Mouse (Mus musculus) lung, embryonic 15.5 days (tissue): ENCODE data around the gene Klhl9. TPM values are rescaled to one million over a fixed set of nuclear protein-coding genes. Genes with fewer than 3 reads are reported as not detected.

Source experiments
- ATAC-seq: fragments of 200-750 bp; cut with Nextera tagmentation; 2 replicates; pipeline ENCODE4 v1.8.0; 2017; ENCODE audit warnings: moderate number of reproducible peaks, borderline replicate concordance; ENCODE audit not compliant: low FRiP score, low TSS enrichment; ENCODE audit errors: extremely low read depth
- H3K27ac ChIP-seq: fragments of 300-500 bp; sonication (generic); 2 replicates; pipeline ENCODE4 v1.5.1; 2015; ENCODE audit warnings: moderate library complexity, mild to moderate bottlenecking, inconsistent platforms
- H3K27me3 ChIP-seq: fragments of 300-500 bp; sonication (generic); 2 replicates; pipeline ENCODE4 v1.6.1; 2015; ENCODE audit warnings: inconsistent platforms
- H3K36me3 ChIP-seq: fragments of 300-500 bp; sonication (generic); 2 replicates; pipeline ENCODE4 v1.6.1; 2015; ENCODE audit warnings: inconsistent platforms
- H3K4me1 ChIP-seq: fragments of 300-500 bp; sonication (generic); 2 replicates; pipeline ENCODE4 v1.6.1; 2015; ENCODE audit warnings: inconsistent platforms
- H3K4me2 ChIP-seq: fragments of 300-500 bp; sonication (generic); 2 replicates; pipeline ENCODE4 v1.6.1; 2015; ENCODE audit warnings: inconsistent platforms, mild to moderate bottlenecking, moderate library complexity
- H3K4me3 ChIP-seq: fragments of 300-500 bp; sonication (generic); 2 replicates; pipeline ENCODE4 v1.5.1; 2015; ENCODE audit warnings: mild to moderate bottlenecking, inconsistent platforms
- H3K9ac ChIP-seq: fragments of 300-500 bp; sonication (generic); 2 replicates; pipeline ENCODE4 v1.6.1; 2015; ENCODE audit warnings: inconsistent platforms
- H3K9me3 ChIP-seq: fragments of 300-500 bp; sonication (generic); 2 replicates; pipeline ENCODE4 v1.6.1; 2016; ENCODE audit warnings: inconsistent platforms
- WGBS: fragments of 180-500 bp; shearing (Covaris S2); methylation state at CpG from one replicate; pipeline ENCODE4 v1.1.7; 2015; 5-methylcytosine and 5-hydroxymethylcytosine counted together
- polyA plus RNA-seq: library from polyadenylated mRNA; unstranded; fragments of >200 nt; fragmentation: Nextera tagmentation; extraction: Ambion mirVana; gene quantifications from 2 replicates; pipeline ENCODE4 v1.2.1, GENCODE M21; 2015

The Klhl9 gene
- polyA plus RNA-seq, 1 experiment from 2014 or later = 96.3 TPM

GRCm38 (mm10) chr4:88744207-88744606 lies 21.9 kb upstream of the Klhl9 start:
- 69% methylated on average over 3 of the region's 3 CpGs for WGBS
- no peak for ATAC-seq
- no peaks in the 10 kb centered on the region for H3K27me3 ChIP-seq
- no peak overlapping the region for H3K27ac ChIP-seq
- no peak overlapping the region for H3K4me3 ChIP-seq
- H3K36me3 ChIP-seq = no peaks in the 10 kb centered on the region
- peaks cover 15% of the 10 kb centered on the region for H3K4me1 ChIP-seq
- no peak overlapping the region for H3K9ac ChIP-seq
- H3K4me2 ChIP-seq = no peak overlapping the region
- H3K9me3 ChIP-seq = no peaks in the 10 kb centered on the region

- 47% methylated on average over 7 of the region's 7 CpGs for WGBS
- H3K27ac ChIP-seq = no peak overlapping the region; the same call in 1 of the 2 replicates
- H3K4me1 ChIP-seq = peaks cover 15% of the 10 kb centered on the region
- ATAC-seq = no peak
- H3K36me3 ChIP-seq = no peaks in the 10 kb centered on the region
- H3K27me3 ChIP-seq = no peaks in the 10 kb centered on the region
- H3K4me2 ChIP-seq = no peak overlapping the region
- H3K9me3 ChIP-seq = no peaks in the 10 kb centered on the region
- H3K9ac ChIP-seq = no peak overlapping the region
- no peak overlapping the region for H3K4me3 ChIP-seq
Measured at GRCm38 (mm10) chr4:88742771-88743371, 20.6 kb upstream of the Klhl9 start.

DNA sequence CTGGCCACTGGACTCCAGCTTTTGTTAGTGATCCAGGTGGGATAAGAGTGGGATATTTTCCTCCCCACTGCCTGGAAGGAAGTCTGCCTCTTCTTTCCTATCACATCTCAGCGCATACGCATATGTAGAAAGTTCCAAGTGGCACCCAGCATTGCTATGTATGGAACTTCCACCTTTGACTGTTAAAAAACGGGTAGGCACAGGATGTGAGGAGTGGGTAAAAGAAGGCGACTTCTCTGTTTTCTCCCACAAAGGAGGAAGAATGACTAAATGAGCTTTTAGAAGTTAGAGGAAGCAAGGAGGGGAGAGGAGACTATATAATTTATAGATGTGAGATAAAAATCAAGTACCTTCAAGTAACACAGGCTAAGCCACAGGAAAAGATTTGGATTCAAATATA lies 19.2 kb upstream of the Klhl9 start:
- Histone ChIP-seq H3K4me3 (no peak overlapping the region), H3K4me1 (peaks cover 15% of the 10 kb centered on the region), H3K27ac (no peak overlapping the region), H3K9me3 (no peaks in the 10 kb centered on the region), H3K36me3 (no peaks in the 10 kb centered on the region), H3K4me2 (no peak overlapping the region), H3K9ac (no peak overlapping the region), H3K27me3 (no peaks in the 10 kb centered on the region)
- no peak for ATAC-seq
- 83% methylated on average over 4 of the region's 4 CpGs for WGBS

GRCm38 (mm10) chr4:88739036-88739435 lies 16.8 kb upstream of the Klhl9 start:
- no peaks in the 10 kb centered on the region for H3K9me3 ChIP-seq
- H3K4me2 ChIP-seq = no peak overlapping the region
- H3K27me3 ChIP-seq = no peaks in the 10 kb centered on the region
- no peak overlapping the region for H3K27ac ChIP-seq
- peaks cover 12% of the 10 kb centered on the region for H3K4me1 ChIP-seq
- H3K4me3 ChIP-seq = no peak overlapping the region
- no peak overlapping the region for H3K9ac ChIP-seq
- 81% methylated on average over 6 of the region's 6 CpGs for WGBS
- no peak for ATAC-seq
- H3K36me3 ChIP-seq = no peaks in the 10 kb centered on the region

DNA sequence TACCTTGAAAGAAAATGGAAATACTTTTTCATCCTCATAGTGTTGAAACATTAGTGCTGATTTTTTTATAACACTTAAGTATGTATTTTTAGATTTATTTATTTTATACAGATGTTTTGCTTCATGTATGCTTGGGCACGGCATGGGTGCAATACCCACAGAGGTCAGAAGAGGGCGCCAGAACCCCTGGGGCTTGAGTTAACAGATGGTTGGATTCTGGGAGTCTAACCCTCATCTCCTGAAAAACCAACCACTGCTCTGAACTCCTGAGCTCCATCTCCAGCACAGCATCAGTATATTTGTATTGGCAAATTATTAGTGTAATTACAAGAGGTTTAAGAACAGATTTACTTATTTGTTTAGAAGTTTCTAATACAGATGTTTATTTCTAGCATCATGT lies 16.2 kb upstream of the Klhl9 start:
- no peak overlapping the region for H3K4me2 ChIP-seq
- H3K27me3 ChIP-seq = no peaks in the 10 kb centered on the region
- ATAC-seq = no peak
- H3K4me3 ChIP-seq = no peak overlapping the region
- H3K36me3 ChIP-seq = no peaks in the 10 kb centered on the region
- 5% methylated on average over 2 of the region's 2 CpGs for WGBS
- no peak overlapping the region for H3K27ac ChIP-seq
- peaks cover 9% of the 10 kb centered on the region for H3K4me1 ChIP-seq
- H3K9me3 ChIP-seq = no peaks in the 10 kb centered on the region
- H3K9ac ChIP-seq = no peak overlapping the region

- Histone ChIP-seq H3K9me3 (no peaks in the 10 kb centered on the region), H3K27me3 (no peaks in the 10 kb centered on the region), H3K4me1 (no peaks in the 10 kb centered on the region), H3K27ac (no peak overlapping the region), H3K4me2 (peak overlapping the region; percentile 16; the same call in 1 of the 2 replicates), H3K9ac (no peak overlapping the region), H3K36me3 (no peaks in the 10 kb centered on the region), H3K4me3 (no peak overlapping the region)
- WGBS = 0% methylated on average over 1 of the region's 1 CpGs
- ATAC-seq = no peak
Measured at GRCm38 (mm10) chr4:88727324-88727723, 5.1 kb upstream of the Klhl9 start.

GRCm38 (mm10) chr4:88726727-88727126 lies 4.5 kb upstream of the Klhl9 start:
- H3K27ac ChIP-seq = peak overlapping the region; percentile 44

DNA sequence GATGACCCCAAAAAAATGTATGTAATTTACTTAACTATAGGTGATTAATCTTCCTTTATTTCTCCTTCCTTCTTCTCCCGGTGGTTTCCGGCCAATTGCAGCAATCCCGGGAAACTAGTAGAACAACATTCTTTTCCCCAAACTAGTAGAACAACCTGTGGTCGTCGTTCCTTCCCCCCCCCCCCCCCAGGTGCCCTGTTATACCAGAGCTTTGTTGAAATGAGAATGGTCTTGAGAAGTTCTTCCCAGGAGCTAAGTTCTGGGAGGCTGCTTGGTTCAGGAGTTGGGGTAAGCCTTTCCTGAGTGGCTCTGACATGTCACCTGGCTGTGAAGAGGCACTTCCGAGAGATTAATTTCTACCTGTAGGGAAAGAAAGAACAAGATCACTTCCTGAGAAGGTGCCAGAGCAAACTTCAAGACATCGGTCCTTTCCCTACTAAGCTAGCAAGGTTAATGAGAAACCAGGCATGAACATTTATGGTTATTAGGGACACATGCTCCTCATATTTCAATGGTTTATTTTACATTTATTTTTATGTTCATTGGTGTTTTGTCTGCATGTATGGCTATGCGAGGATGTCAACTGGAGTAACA lies 1.3 kb upstream of the Klhl9 start:
- no peaks in the 10 kb centered on the region for H3K27me3 ChIP-seq
- WGBS = 51% methylated on average over 8 of the region's 8 CpGs
- peak overlapping the region; percentile 29 for H3K4me2 ChIP-seq
- peaks cover 21% of the 10 kb centered on the region for H3K4me1 ChIP-seq
- H3K9ac ChIP-seq = no peak overlapping the region
- H3K9me3 ChIP-seq = no peaks in the 10 kb centered on the region
- peaks cover 14% of the 10 kb centered on the region for H3K36me3 ChIP-seq
- H3K27ac ChIP-seq = peak overlapping the region; percentile 97
- H3K4me3 ChIP-seq = no peak overlapping the region
- no peak for ATAC-seq

More at GRCm38 (mm10) chr4:88726727-88727126, 4.5 kb upstream of the Klhl9 start:
- no peaks in the 10 kb centered on the region for H3K27me3 ChIP-seq
- peak overlapping the region; percentile 16; the same call in 1 of the 2 replicates for H3K4me2 ChIP-seq
- H3K9ac ChIP-seq = no peak overlapping the region
- 66% methylated on average over 6 of the region's 6 CpGs for WGBS
- no peaks in the 10 kb centered on the region for H3K9me3 ChIP-seq
- no peaks in the 10 kb centered on the region for H3K36me3 ChIP-seq
- H3K4me1 ChIP-seq = no peaks in the 10 kb centered on the region
- H3K4me3 ChIP-seq = no peak overlapping the region
- no peak for ATAC-seq

GRCm38 (mm10) chr4:88718715-88719114 lies 3.5 kb downstream of the Klhl9 start:
- 34% methylated on average over 1 of the region's 1 CpGs for WGBS
- peaks cover 31% of the 10 kb centered on the region for H3K4me1 ChIP-seq
- H3K27ac ChIP-seq = peak overlapping the region; percentile 19; the same call in 1 of the 2 replicates
- H3K4me2 ChIP-seq = peak overlapping the region; percentile 71
- no peaks in the 10 kb centered on the region for H3K9me3 ChIP-seq
- no peaks in the 10 kb centered on the region for H3K27me3 ChIP-seq
- H3K4me3 ChIP-seq = peak overlapping the region; percentile 28
- peaks cover 41% of the 10 kb centered on the region for H3K36me3 ChIP-seq
- ATAC-seq = no peak
- H3K9ac ChIP-seq = peak overlapping the region; percentile 22; the same call in 1 of the 2 replicates

- Histone ChIP-seq H3K4me3 (no peak overlapping the region), H3K36me3 (peaks cover 31% of the 10 kb centered on the region), H3K9ac (no peak overlapping the region), H3K4me2 (no peak overlapping the region), H3K9me3 (no peaks in the 10 kb centered on the region), H3K27ac (no peak overlapping the region), H3K4me1 (peaks cover 19% of the 10 kb centered on the region), H3K27me3 (no peaks in the 10 kb centered on the region)
- ATAC-seq = no peak
Measured at GRCm38 (mm10) chr4:88715059-88715458, 7.2 kb downstream of the Klhl9 start.

DNA sequence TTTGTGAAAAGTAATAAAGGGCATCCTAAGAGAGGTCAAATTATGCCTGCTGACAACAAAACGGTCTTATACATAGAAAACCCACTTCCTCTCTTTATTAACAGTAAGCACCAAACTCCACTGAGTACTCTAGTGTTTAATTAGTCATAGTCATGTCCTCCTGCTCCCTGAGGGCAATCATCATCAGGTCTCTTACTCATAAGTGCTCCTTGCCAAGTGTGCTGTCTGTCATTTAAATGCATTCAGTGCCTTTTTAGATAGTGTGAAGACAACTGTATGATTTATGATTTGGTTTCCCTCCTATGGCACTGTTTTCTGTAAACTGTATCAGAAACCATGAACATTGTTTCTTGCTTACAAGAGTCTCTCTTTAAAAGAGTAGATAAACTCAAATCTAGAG lies 8.0 kb downstream of the Klhl9 start:
- no peak overlapping the region for H3K4me2 ChIP-seq
- H3K27me3 ChIP-seq = no peaks in the 10 kb centered on the region
- no peak overlapping the region for H3K4me3 ChIP-seq
- 64% methylated on average over 1 of the region's 1 CpGs for WGBS
- H3K4me1 ChIP-seq = peaks cover 14% of the 10 kb centered on the region
- no peak overlapping the region for H3K27ac ChIP-seq
- H3K9ac ChIP-seq = no peak overlapping the region
- H3K9me3 ChIP-seq = no peaks in the 10 kb centered on the region
- no peak for ATAC-seq
- peaks cover 31% of the 10 kb centered on the region for H3K36me3 ChIP-seq

GRCm38 (mm10) chr4:88707128-88707826 lies 15.0 kb downstream of the Klhl9 start:
- no peaks in the 10 kb centered on the region for H3K27me3 ChIP-seq
- H3K9ac ChIP-seq = no peak overlapping the region
- 89% methylated on average over 1 of the region's 1 CpGs for WGBS
- no peak overlapping the region for H3K4me2 ChIP-seq
- H3K4me1 ChIP-seq = no peaks in the 10 kb centered on the region
- H3K36me3 ChIP-seq = no peaks in the 10 kb centered on the region
- H3K9me3 ChIP-seq = no peaks in the 10 kb centered on the region
- H3K27ac ChIP-seq = no peak overlapping the region
- no peak for ATAC-seq
- no peak overlapping the region for H3K4me3 ChIP-seq
